Mouse (Mus musculus) hindbrain, embryonic 14.5 days (tissue): ENCODE results near the gene Plce1. TPM values are rescaled to one million over a fixed set of nuclear protein-coding genes. Genes with fewer than 3 reads are reported as not detected.
A peak's percentile ranks its signal among the peaks of the same experiment; 100 is the strongest.

ENCODE experiments used
- ATAC-seq: fragments of 200-750 bp; cut with Nextera tagmentation; 2 replicates; pipeline ENCODE4 v1.8.0; 2017; ENCODE audit warnings: moderate number of reproducible peaks, mild to moderate bottlenecking, moderate TSS enrichment, moderate library complexity; ENCODE audit not compliant: low FRiP score
- DNase-seq: peaks from one replicate; pipeline ENCODE4 v3.0.0-alpha.2; 2015; ENCODE audit warnings: low spot score
- H3K27ac ChIP-seq: fragments of 300-500 bp; sonication (generic); 2 replicates; pipeline ENCODE4 v1.5.1; 2014; ENCODE audit warnings: mild to moderate bottlenecking, moderate library complexity
- H3K27me3 ChIP-seq: fragments of 300-500 bp; sonication (generic); 2 replicates; pipeline ENCODE4 v1.6.1; 2014; ENCODE audit warnings: mild to moderate bottlenecking, low read length, mixed read lengths; ENCODE audit not compliant: control insufficient read depth, insufficient read depth
- H3K36me3 ChIP-seq: fragments of 300-500 bp; sonication (generic); replicated peaks from 2 replicates; pipeline ENCODE4 v1.6.1; 2014; ENCODE audit not compliant: control insufficient read depth, insufficient read depth
- H3K4me1 ChIP-seq: fragments of 300-500 bp; sonication (generic); replicated peaks from 2 replicates; pipeline ENCODE4 v1.6.1; 2014; ENCODE audit warnings: antibody characterized with exemption, low read length, mixed read lengths; ENCODE audit not compliant: control insufficient read depth, insufficient read depth
- H3K4me2 ChIP-seq: fragments of 300-500 bp; sonication (generic); replicated peaks from 2 replicates; pipeline ENCODE4 v1.6.1; 2014; ENCODE audit warnings: mild to moderate bottlenecking, moderate library complexity
- H3K4me3 ChIP-seq: fragments of 300-500 bp; sonication (generic); replicated peaks from 2 replicates; pipeline ENCODE4 v1.5.1; 2014; ENCODE audit warnings: mild to moderate bottlenecking, low read length
- H3K9ac ChIP-seq: fragments of 300-500 bp; sonication (generic); 2 replicates; pipeline ENCODE4 v1.6.1; 2014
- H3K9me3 ChIP-seq: fragments of 300-500 bp; sonication (generic); 2 replicates; pipeline ENCODE4 v1.6.1; 2016; ENCODE audit warnings: low read length; ENCODE audit not compliant: control insufficient read depth
- WGBS: fragments of 180-500 bp; shearing (Covaris S2); extraction: QIAGEN DNeasy Blood & Tissue Kit; methylation state at CpG from one replicate; pipeline ENCODE4 v1.1.7; 2014; 5-methylcytosine and 5-hydroxymethylcytosine counted together
- polyA plus RNA-seq: library from polyadenylated mRNA; unstranded; fragments of >200 nt; fragmentation: Nextera tagmentation; extraction: Ambion mirVana; gene quantifications from 2 replicates; pipeline ENCODE4 v1.2.1, GENCODE M21; 2014

Gene Plce1
- polyA plus RNA-seq, 1 experiment from 2014 or later, result 4.3 TPM

DNA sequence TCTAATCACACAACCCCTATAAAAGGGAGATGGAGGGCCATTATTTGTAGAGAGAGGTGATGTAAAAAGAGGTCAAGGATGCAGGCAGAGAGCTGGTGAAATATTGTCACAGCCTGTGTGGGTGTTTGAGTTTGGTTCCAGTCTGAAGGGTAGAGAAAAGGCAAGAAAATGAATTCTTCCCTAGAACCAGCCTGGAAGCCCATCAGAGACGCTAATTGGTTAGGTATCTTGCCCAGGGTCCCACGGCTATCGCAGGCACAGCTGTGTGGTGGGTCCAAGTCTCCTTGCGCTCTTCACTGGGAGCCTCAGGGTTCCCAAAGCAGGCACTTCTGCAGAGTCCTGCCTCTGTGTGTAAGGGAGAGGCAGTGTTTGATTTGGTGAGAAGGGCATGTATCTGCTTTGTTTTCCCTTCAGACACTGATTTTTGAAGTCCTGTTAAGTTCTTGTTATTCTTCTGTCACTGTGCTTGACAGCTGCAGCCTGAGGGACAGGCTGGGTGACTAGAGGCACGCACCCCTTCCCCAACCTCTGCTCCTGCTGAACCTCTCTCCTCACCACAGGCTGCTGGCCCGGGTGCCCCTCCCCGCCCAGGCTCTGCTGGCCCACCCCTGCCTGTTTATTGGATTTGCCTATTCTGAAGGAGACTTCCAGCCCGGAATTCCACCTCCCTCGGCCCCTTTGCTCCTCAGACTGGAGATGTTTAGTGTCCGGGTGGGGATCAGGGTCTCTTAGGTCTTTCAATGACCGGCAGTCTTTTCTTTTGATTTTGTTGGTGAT, 5.1 kb downstream of the Plce1 start:
- DNase-seq (no peak), ATAC-seq (no peak)
- peaks cover 6% of the 10 kb centered on the region; the same call in 1 of the 2 replicates for H3K27me3 ChIP-seq
- no peaks in the 10 kb centered on the region for H3K9me3 ChIP-seq
- H3K9ac ChIP-seq, result no peak overlapping the region
- no peaks in the 10 kb centered on the region for H3K36me3 ChIP-seq
- peaks cover 23% of the 10 kb centered on the region for H3K4me1 ChIP-seq
- no peak overlapping the region for H3K4me2 ChIP-seq
- H3K27ac ChIP-seq, result no peak overlapping the region
- no peak overlapping the region for H3K4me3 ChIP-seq
- WGBS, result 12% methylated on average over 11 of the region's 11 CpGs

DNA sequence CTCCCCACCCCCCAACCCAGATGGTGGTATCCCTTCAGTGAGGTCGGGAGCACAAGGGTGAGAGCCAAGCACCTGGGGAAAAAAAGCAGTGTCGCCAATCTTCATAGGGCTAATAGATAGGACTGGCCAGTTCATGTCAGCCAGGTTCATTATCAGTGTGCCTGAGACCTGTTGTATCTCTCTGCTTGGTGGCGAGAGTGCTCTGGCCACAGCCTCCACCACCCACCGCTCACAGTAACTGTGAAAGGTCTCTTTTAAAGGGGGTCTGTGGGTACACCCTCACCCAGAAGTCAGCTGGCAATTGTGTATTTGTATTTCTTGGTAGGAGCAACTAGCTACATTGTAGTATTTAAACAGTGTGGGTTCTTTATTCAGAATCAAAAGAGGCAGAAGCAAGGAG, 6.6 kb downstream of the Plce1 start:
- Histone ChIP-seq H3K4me2 (no peak overlapping the region), H3K36me3 (no peaks in the 10 kb centered on the region), H3K27me3 (0 out of 2 replicates have a peak, but pooled peaks cover 3% of the 10 kb centered on the region), H3K27ac (peak overlapping the region; percentile 52; the same call in 1 of the 2 replicates), H3K9me3 (no peaks in the 10 kb centered on the region), H3K9ac (no peak overlapping the region), H3K4me1 (peaks cover 12% of the 10 kb centered on the region), H3K4me3 (no peak overlapping the region)
- peak; percentile 27; the same call in 1 of the 2 replicates for ATAC-seq
- no peak for DNase-seq
- 12% methylated on average over 4 of the region's 4 CpGs for WGBS

DNA sequence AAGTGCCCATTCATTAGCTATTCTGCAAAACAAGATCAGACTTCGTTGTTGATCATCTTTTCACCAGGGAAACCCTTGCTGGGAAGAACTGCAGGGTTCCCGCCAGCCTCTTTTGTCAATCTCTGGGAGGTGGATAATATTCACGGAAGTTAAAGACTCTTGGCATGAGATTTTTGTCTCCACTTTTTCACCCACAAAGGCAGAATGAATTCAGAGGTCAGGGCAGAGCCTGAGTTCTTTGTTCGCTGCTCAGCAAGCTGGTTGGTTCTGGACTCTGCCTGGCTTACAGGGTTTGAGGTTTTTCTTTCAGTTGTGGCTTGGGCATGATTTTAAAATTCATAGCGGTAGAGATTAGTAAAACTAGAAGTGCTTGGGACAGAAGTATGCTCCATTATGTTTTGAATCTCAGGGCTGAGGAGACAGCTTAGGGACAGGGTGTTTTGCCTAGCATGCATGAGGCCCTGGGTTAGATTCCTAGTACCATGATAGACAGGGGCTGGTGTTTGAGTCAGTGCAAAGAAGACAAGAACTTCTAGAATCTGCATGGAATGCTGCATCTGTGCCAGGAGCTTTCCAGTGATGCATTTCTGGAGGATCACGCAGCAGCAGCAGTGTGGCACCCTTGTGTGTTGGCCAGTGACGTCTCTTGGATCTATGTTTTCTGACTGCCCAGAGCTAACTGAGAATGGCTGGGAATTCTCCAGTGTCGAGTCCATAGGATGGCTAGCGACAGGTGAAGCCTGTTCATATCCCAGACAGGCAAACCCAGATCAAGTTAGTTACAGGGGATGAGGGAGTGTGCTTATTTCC, 7.4 kb downstream of the Plce1 start:
- Histone ChIP-seq H3K9me3 (no peaks in the 10 kb centered on the region), H3K4me1 (0 out of 2 replicates have a peak, but pooled peaks cover 6% of the 10 kb centered on the region), H3K9ac (no peak overlapping the region), H3K27ac (peak overlapping the region; percentile 26; the same call in 1 of the 2 replicates), H3K4me2 (no peak overlapping the region), H3K27me3 (0 out of 2 replicates have a peak, but pooled peaks cover 1% of the 10 kb centered on the region), H3K4me3 (no peak overlapping the region), H3K36me3 (no peaks in the 10 kb centered on the region)
- DNase-seq, result no peak
- WGBS, result 22% methylated on average over 9 of the region's 9 CpGs
- ATAC-seq, result peak; percentile 40; the same call in 1 of the 2 replicates

DNA sequence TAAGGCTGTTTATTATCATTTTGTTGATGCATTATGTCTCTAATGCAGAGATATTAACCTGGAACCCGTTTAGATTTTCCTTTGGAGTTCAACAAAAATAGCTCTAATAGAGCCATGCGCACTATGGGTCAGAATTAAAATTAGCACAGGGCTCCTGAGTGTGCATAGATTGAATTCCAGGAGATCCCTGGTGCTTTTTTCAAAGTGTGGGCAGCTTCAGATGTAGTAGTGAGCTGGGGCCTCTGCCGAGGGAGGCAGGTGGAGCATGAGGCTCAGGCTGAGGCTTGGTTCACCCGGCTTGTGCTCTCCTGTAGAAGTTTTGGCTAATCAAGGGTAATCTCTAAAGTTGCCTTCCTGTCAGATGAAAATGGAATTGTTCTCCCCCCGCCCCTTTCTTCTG, 17.3 kb downstream of the Plce1 start:
- no peak for ATAC-seq
- no peak for DNase-seq
- Histone ChIP-seq H3K4me1 (no peaks in the 10 kb centered on the region), H3K4me3 (no peak overlapping the region), H3K9me3 (no peaks in the 10 kb centered on the region), H3K27me3 (no peaks in the 10 kb centered on the region), H3K9ac (no peak overlapping the region), H3K27ac (no peak overlapping the region), H3K36me3 (no peaks in the 10 kb centered on the region), H3K4me2 (no peak overlapping the region)
- 84% methylated on average over 5 of the region's 5 CpGs for WGBS

DNA sequence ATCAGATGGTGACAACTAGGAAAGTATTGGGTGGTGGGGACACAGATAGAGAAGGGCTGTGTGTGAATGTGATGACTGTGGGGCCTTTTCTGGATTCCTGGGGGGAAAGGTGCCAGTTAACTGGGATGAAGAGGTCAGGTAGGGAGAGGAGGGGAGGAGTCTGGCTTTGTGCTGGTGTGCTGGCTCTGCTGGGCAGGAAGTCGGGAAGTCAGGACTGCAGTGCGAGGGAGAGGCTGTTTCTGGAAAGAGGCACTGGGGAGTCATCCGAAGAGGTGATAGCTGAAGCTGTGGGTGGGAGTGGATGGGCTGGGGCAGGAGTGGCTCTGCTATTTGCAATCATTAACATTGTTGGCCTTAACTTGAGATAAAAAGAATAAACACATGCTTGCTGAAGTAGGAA, 23.7 kb downstream of the Plce1 start:
- 55% methylated on average over 3 of the region's 3 CpGs for WGBS
- Histone ChIP-seq H3K27ac (no peak overlapping the region), H3K9ac (no peak overlapping the region), H3K4me1 (0 out of 2 replicates have a peak, but pooled peaks cover 2% of the 10 kb centered on the region), H3K27me3 (no peaks in the 10 kb centered on the region), H3K4me3 (no peak overlapping the region), H3K36me3 (no peaks in the 10 kb centered on the region), H3K9me3 (no peaks in the 10 kb centered on the region), H3K4me2 (no peak overlapping the region)
- ATAC-seq, result no peak
- DNase-seq, result no peak

DNA sequence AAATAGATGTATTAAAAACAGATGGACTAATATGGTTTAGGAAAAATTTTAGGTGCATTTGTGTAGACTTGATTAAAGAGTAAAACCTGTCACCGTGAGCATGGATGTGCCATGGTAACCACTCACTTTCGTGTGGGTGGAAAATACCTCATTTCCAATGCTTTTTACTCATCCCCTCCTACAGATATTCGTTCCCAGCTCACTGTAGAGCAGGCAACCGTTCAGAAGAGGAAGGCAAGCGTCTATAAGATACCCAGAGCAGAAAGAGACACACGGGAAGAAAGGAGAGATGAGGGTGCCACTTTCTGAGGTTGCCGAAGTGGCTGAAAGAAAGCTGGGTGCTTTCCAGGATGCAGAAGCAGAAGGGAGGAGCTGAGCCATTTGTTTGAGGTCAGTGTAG, 25.2 kb downstream of the Plce1 start:
- Histone ChIP-seq H3K4me2 (no peak overlapping the region), H3K4me1 (0 out of 2 replicates have a peak, but pooled peaks cover 2% of the 10 kb centered on the region), H3K36me3 (no peaks in the 10 kb centered on the region), H3K27ac (no peak overlapping the region), H3K4me3 (no peak overlapping the region), H3K27me3 (no peaks in the 10 kb centered on the region), H3K9ac (no peak overlapping the region), H3K9me3 (no peaks in the 10 kb centered on the region)
- WGBS, result 85% methylated on average over 7 of the region's 7 CpGs
- no peak for DNase-seq
- ATAC-seq, result no peak

DNA sequence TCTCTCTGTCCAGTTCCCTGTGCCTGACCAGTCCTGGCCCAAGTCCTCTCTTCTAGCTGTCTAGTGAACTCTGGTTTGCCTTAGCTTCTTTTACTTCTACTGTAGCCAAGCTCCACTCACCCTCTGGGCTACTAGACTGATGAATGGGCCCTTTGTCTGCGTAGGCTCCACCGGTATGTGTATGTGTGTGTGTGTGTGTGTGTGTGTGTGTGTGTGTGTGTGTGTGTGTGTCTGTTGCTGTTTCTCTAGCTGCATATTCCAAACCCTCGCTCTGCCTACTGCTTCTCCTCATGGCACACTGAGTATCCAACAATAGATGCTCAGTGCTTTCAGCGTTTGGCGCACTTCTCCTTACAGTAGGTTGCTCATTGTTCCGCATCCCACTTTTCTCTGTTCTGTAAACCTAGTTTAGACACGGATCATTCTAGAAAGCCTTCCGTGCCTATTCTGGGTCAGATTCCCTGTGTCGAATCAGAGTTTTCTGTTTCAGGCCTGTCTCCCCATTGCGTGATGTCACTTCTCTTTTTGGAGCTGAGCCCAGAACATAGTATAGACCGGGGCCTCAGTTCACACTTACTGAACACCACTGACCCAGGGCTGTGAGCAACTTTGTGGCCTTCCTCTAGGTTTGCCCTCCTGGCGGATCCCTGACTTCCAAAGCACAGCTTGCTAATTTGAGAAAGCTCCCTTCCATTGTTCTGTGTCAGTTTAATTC, 26.5 kb downstream of the Plce1 start:
- Histone ChIP-seq H3K4me3 (no peak overlapping the region), H3K4me1 (0 out of 2 replicates have a peak, but pooled peaks cover 2% of the 10 kb centered on the region), H3K27ac (no peak overlapping the region), H3K9me3 (no peaks in the 10 kb centered on the region), H3K36me3 (no peaks in the 10 kb centered on the region), H3K9ac (no peak overlapping the region), H3K27me3 (no peaks in the 10 kb centered on the region), H3K4me2 (no peak overlapping the region)
- ATAC-seq (peak; percentile 64; the same call in 1 of the 2 replicates), DNase-seq (no peak)
- WGBS, result 57% methylated on average over 12 of the region's 12 CpGs

DNA sequence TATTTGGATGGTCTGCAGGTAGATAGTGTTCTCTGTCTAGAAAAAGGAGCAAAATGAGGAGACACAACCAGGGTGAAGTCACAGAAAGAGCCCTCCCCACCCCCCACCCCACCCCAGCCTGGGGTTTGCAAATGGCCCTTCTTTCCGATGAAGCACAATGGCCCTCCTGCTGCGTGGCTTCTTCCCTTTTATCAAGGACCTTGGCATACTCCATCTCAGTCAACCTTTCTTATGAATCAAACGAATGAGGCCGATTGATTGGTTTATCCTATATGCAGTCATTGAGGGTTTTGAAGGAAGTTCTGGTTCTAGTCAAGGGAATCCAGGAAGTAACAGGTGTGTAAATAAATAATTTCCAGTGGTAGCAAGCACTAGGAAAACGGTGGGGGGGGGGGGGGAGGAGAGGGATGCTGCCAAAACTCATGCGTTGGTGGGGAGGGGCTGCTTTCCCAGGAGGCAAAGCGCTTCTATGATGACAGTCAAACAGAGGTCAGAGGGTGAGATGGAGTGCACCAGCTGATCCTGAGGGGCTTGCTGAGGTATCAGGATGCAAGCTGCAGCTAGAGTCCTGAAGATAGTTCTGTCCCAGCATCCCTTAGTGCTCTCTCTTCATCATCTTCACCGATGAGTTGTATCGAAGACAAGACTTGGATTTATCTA, 27.2 kb downstream of the Plce1 start:
- no peak overlapping the region for H3K9ac ChIP-seq
- 0 out of 2 replicates have a peak, but pooled peaks cover 2% of the 10 kb centered on the region for H3K4me1 ChIP-seq
- ATAC-seq (no peak; the same call in 1 of the 2 replicates), DNase-seq (no peak)
- H3K36me3 ChIP-seq, result no peaks in the 10 kb centered on the region
- 52% methylated on average over 9 of the region's 9 CpGs for WGBS
- H3K4me3 ChIP-seq, result no peak overlapping the region
- no peak overlapping the region for H3K27ac ChIP-seq
- H3K9me3 ChIP-seq, result no peaks in the 10 kb centered on the region
- no peaks in the 10 kb centered on the region for H3K27me3 ChIP-seq
- no peak overlapping the region for H3K4me2 ChIP-seq
